Mouse (Mus musculus) myocyte (in vitro differentiated cells): ENCODE measurements around the gene Glg1.

ENCODE experiments used
- CEBPB ChIP-seq: IDR thresholded peaks from 2 replicates; pipeline ENCODE4 v1.6.1; 2011; ENCODE audit warnings: mild to moderate bottlenecking, moderate library complexity; ENCODE audit not compliant: poor library complexity, insufficient read depth, severe bottlenecking
- E2F4 ChIP-seq: IDR thresholded peaks from one replicate; pipeline ENCODE4 v1.6.1; 2011; ENCODE audit warnings: mild to moderate bottlenecking, control low read depth, moderate library complexity; ENCODE audit not compliant: insufficient read depth
- MAX ChIP-seq: IDR thresholded peaks from one replicate; pipeline ENCODE4 v1.6.1; 2011; ENCODE audit warnings: low read depth, mild to moderate bottlenecking, control low read depth
- MYOG ChIP-seq, 3 experiments: IDR thresholded peaks; one replicate each; pipeline ENCODE4 v1.6.1; 2011; ENCODE audit warnings: control low read depth in 2 of 3, low read depth in 2 of 3, mild to moderate bottlenecking in 2 of 3; ENCODE audit not compliant: insufficient read length in 2 of 3, control insufficient read depth in 1 of 3, insufficient read depth in 1 of 3
- POLR2A ChIP-seq: IDR thresholded peaks from one replicate; pipeline ENCODE4 v1.6.1; 2011; ENCODE audit warnings: low read depth, mild to moderate bottlenecking, control low read depth, moderate library complexity; ENCODE audit not compliant: insufficient read length
- POLR2AphosphoS2 ChIP-seq: IDR thresholded peaks from one replicate; pipeline ENCODE4 v1.6.1; 2011; ENCODE audit warnings: low read depth, control low read depth; ENCODE audit not compliant: insufficient read length
- REST ChIP-seq: IDR thresholded peaks from one replicate; pipeline ENCODE4 v1.6.1; 2011; ENCODE audit warnings: mild to moderate bottlenecking, control low read depth, moderate library complexity; ENCODE audit not compliant: insufficient read depth, insufficient read length
- SRF ChIP-seq: IDR thresholded peaks from one replicate; pipeline ENCODE4 v1.6.1; 2011; ENCODE audit warnings: low read depth; ENCODE audit not compliant: control insufficient read depth, insufficient read length
- TCF12 ChIP-seq: IDR thresholded peaks from one replicate; pipeline ENCODE4 v1.6.1; 2011; ENCODE audit warnings: mild to moderate bottlenecking, control low read depth; ENCODE audit not compliant: poor library complexity, insufficient read depth, severe bottlenecking
- TCF3 ChIP-seq: IDR thresholded peaks from one replicate; pipeline ENCODE4 v1.6.1; 2011; ENCODE audit warnings: low read depth, control low read depth; ENCODE audit not compliant: insufficient read length
- USF1 ChIP-seq: IDR thresholded peaks from one replicate; pipeline ENCODE4 v1.6.1; 2011; ENCODE audit warnings: low read depth, mild to moderate bottlenecking, control low read depth, moderate library complexity

DNA sequence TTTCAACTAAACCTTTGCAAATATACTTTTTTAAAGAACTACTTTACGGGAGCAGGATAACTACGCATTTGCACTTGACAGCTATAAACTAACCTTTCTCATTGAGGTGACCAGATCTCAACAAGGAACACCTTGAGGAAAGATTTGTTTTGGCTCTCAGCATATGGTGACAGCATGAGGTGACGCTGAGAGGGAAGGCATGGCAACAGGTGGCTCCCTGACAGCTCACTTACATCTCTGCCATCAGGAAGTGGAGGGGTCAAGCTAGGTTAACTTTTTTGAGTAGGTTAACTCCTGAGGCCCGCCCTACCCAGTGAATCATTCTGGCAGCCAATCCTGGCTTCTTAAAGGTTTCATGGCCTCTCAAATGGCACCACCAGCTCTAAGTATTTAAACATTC, 26.6 kb upstream of the Glg1 start:
- TF ChIP-seq MAX (no peak), POLR2A (no peak), REST (no peak), E2F4 (no peak), CEBPB (no peak), MYOG (IDR thresholded peaks at IDR 0.05; ENCODE audit: control insufficient read depth in 1 of 3, insufficient read depth in 1 of 3, insufficient read length in 2 of 3, low read depth in 2 of 3) (no peak), SRF (no peak), USF1 (no peak), POLR2AphosphoS2 (no peak), TCF3 (no peak), TCF12 (no peak)
